Mouse (Mus musculus) right cerebral cortex, adult 2 months (tissue): ENCODE results near the gene Ccna1.

Experiments
- DNase-seq, 2 experiments: peaks; one replicate each; pipeline ENCODE4 v3.0.0; 2021 to 2022; ENCODE audit warnings: low spot score in 2 of 2

The Ccna1 gene

DNA sequence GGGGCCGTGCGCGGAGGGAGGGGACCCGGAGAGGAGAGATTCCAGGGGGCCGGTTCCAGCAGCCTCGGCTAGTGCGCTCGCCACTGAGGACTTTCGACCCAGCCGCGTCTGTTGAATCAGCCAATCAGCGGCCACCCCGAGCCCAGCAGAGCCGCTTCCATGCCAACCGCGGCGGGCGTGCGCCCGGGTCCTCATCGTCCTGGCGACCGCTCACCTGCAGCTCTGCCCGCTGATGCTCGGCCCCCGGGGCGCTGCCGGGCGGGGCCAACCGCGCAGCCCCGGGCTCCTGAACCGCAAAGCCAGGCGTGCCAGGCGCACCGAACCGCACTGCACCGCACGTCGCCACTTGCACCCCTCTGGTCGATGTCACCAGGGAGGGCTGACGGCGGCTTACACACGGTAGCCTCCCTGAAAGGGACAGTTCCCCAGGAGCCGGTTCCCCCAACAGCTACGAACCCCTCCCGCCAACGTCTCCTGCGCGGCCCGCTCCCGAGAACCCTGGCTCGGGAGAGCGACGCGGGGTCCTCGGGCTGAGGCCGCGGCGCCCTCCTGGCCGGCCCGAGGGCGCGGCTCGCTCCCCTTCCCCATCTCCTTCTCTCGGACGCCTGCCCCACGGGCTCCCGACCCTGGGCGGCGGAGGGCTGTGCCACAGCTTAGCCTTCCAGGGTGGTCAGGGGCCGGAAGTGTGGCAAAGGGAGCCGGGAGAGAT is at the start of gene Ccna1:
TSS of gene Ccna1 (minus strand) at position 464 of the 709 bp plus-strand sequence.
- DNase-seq, result peak; percentile 76

DNA sequence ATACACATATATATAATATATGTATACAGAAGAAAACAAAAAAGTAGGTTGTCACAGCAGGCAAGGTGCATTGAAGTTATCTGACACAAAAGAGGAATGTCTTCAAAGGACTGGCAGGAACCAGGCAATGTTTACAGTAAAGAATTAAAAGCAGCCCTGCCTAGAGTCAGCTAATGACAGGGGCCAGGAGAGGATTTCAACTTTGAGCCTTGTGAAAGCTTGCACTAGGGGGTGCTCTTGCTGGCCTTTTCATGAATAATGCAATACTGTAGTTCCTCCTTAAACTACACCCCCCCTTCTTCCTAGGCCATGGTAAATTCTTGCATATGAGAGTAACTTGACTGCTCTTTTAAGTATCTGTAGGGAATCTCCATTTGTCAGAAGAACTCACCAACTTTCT is 45.8 kb upstream of the Ccna1 start:
- no peak for DNase-seq

DNA sequence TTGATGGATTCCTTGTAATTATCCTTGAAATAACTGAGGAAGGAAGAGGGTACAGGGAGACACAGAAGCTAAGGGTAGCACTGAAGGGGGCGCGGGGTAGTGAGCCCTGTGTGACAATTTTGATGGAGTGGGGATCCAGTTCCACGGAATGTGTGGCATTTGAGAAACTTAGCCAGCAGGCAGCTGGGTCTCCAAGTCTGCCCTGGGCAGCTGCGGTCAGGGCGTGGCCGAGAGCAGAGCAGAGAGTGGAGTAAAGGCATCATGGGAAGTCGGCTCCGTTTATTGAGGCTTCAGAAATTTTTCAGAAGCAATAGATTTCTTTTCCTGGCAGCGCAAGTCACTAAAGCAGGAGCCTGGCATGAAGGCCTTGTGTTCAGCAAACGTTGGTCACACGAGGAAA is 43.7 kb upstream of the Ccna1 start:
- no peak for DNase-seq

- no peak for DNase-seq
Observed at GRCm38 (mm10) chr3:55098014-55098413, 42.7 kb upstream of the Ccna1 start.

DNA sequence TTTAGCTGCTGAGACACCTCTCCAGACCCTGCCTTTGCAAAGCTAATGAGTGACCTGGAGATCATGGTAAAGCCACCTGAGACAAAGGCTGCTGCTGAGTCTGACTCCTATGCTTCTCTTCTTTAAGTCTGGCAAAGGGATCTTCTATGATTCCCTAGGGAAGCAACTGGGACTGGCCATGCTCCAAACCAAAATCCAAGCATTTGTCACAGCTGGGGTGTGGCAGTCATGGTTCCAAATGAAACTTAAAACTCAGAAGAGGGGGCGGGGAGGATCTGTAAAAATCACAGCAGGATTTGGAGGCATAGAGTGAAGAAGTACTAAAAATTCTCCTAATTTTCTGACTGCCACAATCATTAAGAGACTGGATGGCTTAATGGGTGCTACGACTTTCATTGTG is 41.9 kb upstream of the Ccna1 start:
- no peak for DNase-seq

DNA sequence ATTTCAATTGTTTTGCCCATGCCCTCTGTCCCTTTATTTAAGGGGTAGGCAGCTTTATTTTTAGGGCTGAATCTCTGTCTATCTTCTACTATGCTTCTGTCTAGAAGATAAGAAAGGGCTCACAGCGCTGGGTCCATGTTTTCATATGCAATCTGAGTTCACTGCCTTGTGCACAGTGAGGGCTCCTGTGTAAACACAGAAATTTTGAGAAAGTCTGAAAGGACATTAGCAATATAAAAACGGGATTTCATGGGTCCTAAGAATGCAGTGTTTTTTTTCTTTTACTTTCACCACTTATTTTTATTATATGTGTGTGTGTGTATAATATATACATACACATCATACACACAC is 41.3 kb upstream of the Ccna1 start:
- DNase-seq, result no peak

- DNase-seq, result no peak
Observed at GRCm38 (mm10) chr3:55095968-55096654, 40.8 kb upstream of the Ccna1 start.

GRCm38 (mm10) chr3:55093161-55093560 is 37.9 kb upstream of the Ccna1 start:
- DNase-seq, result no peak

- no peak for DNase-seq
Observed at GRCm38 (mm10) chr3:55089291-55089690, 34.0 kb upstream of the Ccna1 start.

DNA sequence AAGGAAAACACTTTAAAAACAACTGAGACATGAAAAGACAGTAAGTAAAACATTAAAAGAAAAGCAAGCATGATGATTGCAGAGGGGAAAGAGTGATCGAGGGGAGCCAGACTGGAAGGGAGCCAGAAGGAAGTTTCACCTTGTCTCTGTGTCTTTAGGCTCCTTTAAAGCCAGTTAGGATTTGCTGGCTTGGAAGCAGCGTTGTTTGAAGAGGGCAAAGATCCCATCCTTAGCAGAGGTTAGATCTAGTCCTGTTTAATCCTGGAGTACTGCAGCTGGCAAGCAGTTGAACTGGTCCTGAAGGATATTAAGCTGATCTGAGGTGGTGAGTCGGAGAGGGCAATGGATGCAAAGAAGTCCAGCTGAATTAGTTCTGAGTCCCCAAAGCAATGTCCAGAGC is 33.5 kb upstream of the Ccna1 start:
- no peak for DNase-seq

GRCm38 (mm10) chr3:55088359-55088758 is 33.1 kb upstream of the Ccna1 start:
- DNase-seq, result no peak

DNA sequence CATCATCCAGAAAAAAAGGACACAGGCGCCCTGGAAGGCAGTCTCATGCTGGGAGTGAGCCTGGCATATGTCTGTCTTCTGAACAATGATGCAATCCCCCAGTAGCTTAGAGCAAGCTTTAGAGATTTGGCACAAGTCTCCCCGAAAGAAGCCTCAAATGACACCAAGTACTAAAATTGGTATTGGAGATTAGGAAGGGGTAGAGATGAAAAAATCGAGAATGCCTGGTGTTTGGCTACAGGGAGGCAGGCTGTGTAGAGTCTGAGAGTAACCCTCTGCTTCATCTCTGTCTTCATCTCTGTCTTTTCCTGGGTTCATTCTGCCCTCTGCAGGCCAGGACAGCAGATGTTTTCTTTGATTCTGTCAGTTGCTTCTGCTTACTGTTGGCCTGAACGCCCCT is 32.1 kb upstream of the Ccna1 start:
- DNase-seq, result peak in 1 of 2 experiments; percentile 54

DNA sequence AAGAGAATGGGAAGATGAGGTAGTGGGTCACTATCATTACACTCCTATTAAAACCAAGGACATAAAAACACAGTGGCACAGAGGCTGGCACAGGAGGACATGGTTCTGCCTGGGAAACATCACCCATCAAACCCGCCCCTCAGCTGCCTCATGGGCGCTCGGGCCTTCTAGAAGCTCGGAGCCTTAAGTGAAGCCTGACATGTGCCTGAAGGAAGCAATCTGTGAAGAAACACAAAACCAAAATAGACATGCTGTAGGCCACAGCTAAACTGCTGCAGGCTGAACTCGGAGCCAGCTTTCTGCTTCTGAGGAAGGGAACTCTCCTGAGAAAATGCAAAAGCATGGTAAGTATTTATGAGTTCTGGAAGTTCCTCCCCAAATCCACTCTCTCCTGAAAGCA is 31.6 kb upstream of the Ccna1 start:
- no peak for DNase-seq

DNA sequence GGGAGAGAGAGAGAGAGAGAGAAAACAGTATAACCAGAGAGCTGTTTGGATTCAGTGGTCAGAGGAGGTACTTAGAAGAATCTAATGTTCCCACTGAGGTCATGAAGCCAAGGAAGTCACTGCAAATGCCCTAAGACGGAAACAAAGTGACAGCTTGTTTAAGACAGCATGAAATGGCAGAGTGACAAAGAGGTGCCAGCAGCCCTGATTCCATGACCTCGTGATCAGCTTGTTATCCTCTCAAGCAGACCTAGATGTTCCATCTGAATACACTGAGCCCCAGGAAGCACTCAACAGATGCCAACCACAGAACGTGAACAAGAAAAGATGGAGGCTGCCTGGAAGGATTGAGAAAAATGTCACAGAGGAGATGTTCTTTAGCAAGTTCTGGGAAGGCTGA is 30.4 kb upstream of the Ccna1 start:
- DNase-seq, result no peak

- no peak for DNase-seq
Observed at GRCm38 (mm10) chr3:55084781-55085180, 29.5 kb upstream of the Ccna1 start.

DNA sequence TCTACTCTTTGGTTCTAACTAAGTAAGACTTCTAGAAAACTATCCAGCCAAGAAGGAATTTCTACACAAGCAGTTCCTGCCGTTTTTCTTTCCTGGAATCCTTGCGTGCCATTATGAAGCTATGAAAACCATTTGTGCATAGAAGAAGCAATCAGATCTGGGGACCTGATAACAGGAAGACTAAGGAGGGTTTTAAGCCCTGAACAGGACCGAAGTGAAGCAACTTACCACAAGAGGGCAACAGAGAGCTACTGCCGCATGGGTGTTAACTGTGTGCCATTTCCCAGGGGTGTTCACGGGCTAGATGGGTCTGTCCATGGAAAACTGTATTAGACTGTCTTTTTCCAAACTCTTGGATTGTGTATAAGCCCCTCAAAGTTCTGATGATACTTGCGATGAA is 24.8 kb upstream of the Ccna1 start:
- peak; percentile 79 to 87 for DNase-seq

DNA sequence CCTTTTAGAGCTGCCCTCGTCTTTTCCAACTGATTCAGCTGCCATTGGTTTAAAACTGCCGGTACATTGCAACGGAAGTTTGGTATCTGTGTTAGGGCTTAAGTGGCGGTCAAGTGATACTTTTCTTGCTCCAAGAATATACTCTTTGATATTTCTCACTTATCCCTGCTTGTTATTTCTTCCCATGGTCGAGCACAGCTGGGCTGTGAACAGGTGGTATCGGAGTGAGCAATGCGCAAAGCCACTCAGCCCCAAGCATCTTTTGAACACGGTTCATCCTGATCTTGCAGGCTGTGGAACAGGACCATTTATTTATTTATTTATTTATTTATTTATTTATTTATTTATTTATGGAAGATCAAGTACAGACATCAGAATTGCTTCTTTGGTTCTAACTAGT is 24.3 kb upstream of the Ccna1 start:
- no peak for DNase-seq

GRCm38 (mm10) chr3:55078233-55078632 is 22.9 kb upstream of the Ccna1 start:
- no peak for DNase-seq

DNA sequence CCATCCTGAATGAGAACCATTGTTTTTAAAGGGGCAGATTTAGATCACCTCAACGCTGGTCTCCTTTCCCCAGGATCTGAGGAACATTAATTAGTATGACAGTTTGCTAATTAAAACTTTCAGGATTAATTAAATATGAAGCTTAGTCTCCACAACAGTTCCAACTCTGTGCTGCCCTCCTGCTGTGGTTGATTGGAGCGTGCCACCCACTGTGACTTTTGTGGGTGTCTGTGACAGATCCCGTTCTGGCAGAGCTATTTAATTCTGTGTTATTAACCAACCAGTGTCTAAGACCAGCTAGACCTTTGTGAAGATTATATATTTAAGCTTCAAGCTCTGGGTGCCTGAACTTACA is 20.0 kb upstream of the Ccna1 start:
- no peak for DNase-seq

GRCm38 (mm10) chr3:55074576-55075293 is 19.4 kb upstream of the Ccna1 start:
- no peak for DNase-seq

- DNase-seq, result peak in 1 of 2 experiments; percentile 55
Observed at GRCm38 (mm10) chr3:55067791-55068434, 12.6 kb upstream of the Ccna1 start.

GRCm38 (mm10) chr3:55066666-55067023 is 11.3 kb upstream of the Ccna1 start:
- DNase-seq, result no peak
